Mouse (Mus musculus) lung, postnatal 25 days (tissue): ENCODE data around the gene Actl7b.

Experiments
- DNase-seq: peaks from one replicate; pipeline ENCODE4 v3.0.0; 2022; ENCODE audit warnings: low spot score

Gene Actl7b

GRCm38 (mm10) chr4:56741041-56741493, at the start of gene Actl7b:
Gene Actl7b (minus strand): TSS chr4:56741443.
- DNase-seq = no peak

- no peak for DNase-seq
Measured at GRCm38 (mm10) chr4:56771065-56771464, 29.8 kb upstream of the Actl7b start.

GRCm38 (mm10) chr4:56768913-56769312, 27.7 kb upstream of the Actl7b start:
- peak; percentile 72 for DNase-seq

- peak; percentile 76 for DNase-seq
Measured at GRCm38 (mm10) chr4:56767861-56768284, 26.6 kb upstream of the Actl7b start.

- no peak for DNase-seq
Measured at GRCm38 (mm10) chr4:56757693-56758092, 16.4 kb upstream of the Actl7b start.

- DNase-seq = peak; percentile 80
Measured at GRCm38 (mm10) chr4:56756966-56757600, 15.8 kb upstream of the Actl7b start.

GRCm38 (mm10) chr4:56756021-56756420, 14.8 kb upstream of the Actl7b start:
- DNase-seq = peak; percentile 57

GRCm38 (mm10) chr4:56747456-56747855, 6.2 kb upstream of the Actl7b start:
- DNase-seq = no peak

GRCm38 (mm10) chr4:56746345-56746744, 5.1 kb upstream of the Actl7b start:
- no peak for DNase-seq

GRCm38 (mm10) chr4:56743363-56744195, 2.3 kb upstream of the Actl7b start, which contains the start of gene Actl7a:
Gene Actl7a (plus strand): TSS chr4:56743413.
- no peak for DNase-seq

- DNase-seq = no peak
Measured at GRCm38 (mm10) chr4:56742698-56743097, 1.5 kb upstream of the Actl7b start.

- no peak for DNase-seq
Measured at GRCm38 (mm10) chr4:56740611-56741010, 632 bp downstream of the Actl7b start.

- no peak for DNase-seq
Measured at GRCm38 (mm10) chr4:56740020-56740485, 1.2 kb downstream of the Actl7b start, which contains the start of gene Gm26657. Gene Gm26657 (plus strand): TSS chr4:56740070.

- no peak for DNase-seq
Measured at GRCm38 (mm10) chr4:56725839-56726238, 15.4 kb downstream of the Actl7b start.

GRCm38 (mm10) chr4:56723237-56723636, 18.0 kb downstream of the Actl7b start:
- DNase-seq = no peak

- no peak for DNase-seq
Measured at GRCm38 (mm10) chr4:56722346-56722745, 18.9 kb downstream of the Actl7b start.

GRCm38 (mm10) chr4:56721469-56721868, 19.8 kb downstream of the Actl7b start:
- no peak for DNase-seq

- DNase-seq = no peak
Measured at GRCm38 (mm10) chr4:56720403-56720802, 20.8 kb downstream of the Actl7b start.

GRCm38 (mm10) chr4:56719456-56719855, 21.8 kb downstream of the Actl7b start:
- DNase-seq = no peak

- no peak for DNase-seq
Measured at GRCm38 (mm10) chr4:56718573-56719442, 22.4 kb downstream of the Actl7b start.

- DNase-seq = no peak
Measured at GRCm38 (mm10) chr4:56717932-56718331, 23.3 kb downstream of the Actl7b start.

- no peak for DNase-seq
Measured at GRCm38 (mm10) chr4:56716801-56717200, 24.4 kb downstream of the Actl7b start.
